Mouse (Mus musculus) heart, embryonic 14.5 days (tissue): ENCODE data around the gene Zfp597. TPM values are rescaled to one million over a fixed set of nuclear protein-coding genes. Genes with fewer than 3 reads are reported as not detected.
A peak's percentile ranks its signal among the peaks of the same experiment; 100 is the strongest.

Experiments
- ATAC-seq: fragments of 200-750 bp; cut with Nextera tagmentation; 2 replicates; pipeline ENCODE4 v1.8.0; 2017; ENCODE audit warnings: low read depth, moderate TSS enrichment; ENCODE audit not compliant: insufficient number of reproducible peaks, insufficient read depth, low FRiP score
- H3K27ac ChIP-seq, 2 experiments: fragments of 200-500 bp in 1 of 2; fragments of 300-500 bp in 1 of 2; sonication (generic) in 1 of 2; replicated peaks in 1 of 2; 2 replicates each; pipeline ENCODE4 v1.5.1; 2012 to 2014; ENCODE audit warnings: low read depth in 2 of 2, low read length in 2 of 2, control low read depth in 1 of 2, mild to moderate bottlenecking in 1 of 2, mixed read lengths in 1 of 2; ENCODE audit not compliant: control insufficient read depth in 1 of 2, insufficient read depth in 1 of 2
- H3K27me3 ChIP-seq: fragments of 300-500 bp; sonication (generic); 2 replicates; pipeline ENCODE4 v1.6.1; 2014; ENCODE audit warnings: mild to moderate bottlenecking, low read length, control low read depth; ENCODE audit not compliant: control insufficient read depth, insufficient read depth
- H3K36me3 ChIP-seq: fragments of 300-500 bp; sonication (generic); 2 replicates; pipeline ENCODE4 v1.6.1; 2014; ENCODE audit warnings: mild to moderate bottlenecking, control low read depth, low read length, mixed read lengths; ENCODE audit not compliant: control insufficient read depth, insufficient read depth
- H3K4me1 ChIP-seq, 2 experiments: fragments of 200-500 bp in 1 of 2; fragments of 300-500 bp in 1 of 2; sonication (generic) in 1 of 2; 2 replicates each; pipeline ENCODE4 v1.6.1; 2012 to 2014; ENCODE audit warnings: low read length in 2 of 2, control low read depth in 1 of 2, mixed read lengths in 1 of 2; ENCODE audit not compliant: control insufficient read depth in 2 of 2, insufficient read depth in 2 of 2
- H3K4me2 ChIP-seq: fragments of 300-500 bp; sonication (generic); 2 replicates; pipeline ENCODE4 v1.6.1; 2014; ENCODE audit warnings: mild to moderate bottlenecking, low read length
- H3K4me3 ChIP-seq, 2 experiments: fragments of 200-500 bp in 1 of 2; fragments of 300-500 bp in 1 of 2; sonication (generic) in 1 of 2; 2 replicates each; pipeline ENCODE4 v1.5.1; 2012 to 2014; ENCODE audit warnings: low read length in 2 of 2, mild to moderate bottlenecking in 2 of 2, control low read depth in 1 of 2, low read depth in 1 of 2, moderate library complexity in 1 of 2; ENCODE audit not compliant: control insufficient read depth in 1 of 2, insufficient read depth in 1 of 2
- H3K9ac ChIP-seq: fragments of 300-500 bp; sonication (generic); 2 replicates; pipeline ENCODE4 v1.6.1; 2014; ENCODE audit warnings: mild to moderate bottlenecking, low read length
- H3K9me3 ChIP-seq: fragments of 300-500 bp; sonication (generic); 2 replicates; pipeline ENCODE4 v1.6.1; 2016; ENCODE audit warnings: low read length, control low read depth; ENCODE audit not compliant: control insufficient read depth
- WGBS: fragments of 180-500 bp; shearing (Covaris S2); extraction: QIAGEN DNeasy Blood & Tissue Kit; methylation state at CpG from one replicate; pipeline ENCODE4 v1.1.7; 2014; 5-methylcytosine and 5-hydroxymethylcytosine counted together
- polyA plus RNA-seq: library from polyadenylated mRNA; unstranded; fragments of >200 nt; fragmentation: Nextera tagmentation; extraction: Ambion mirVana; gene quantifications from 2 replicates; pipeline ENCODE4 v1.2.1, GENCODE M21; 2014

Zfp597 gene
- 6.1 and 7.9 TPM in 2 replicates for polyA plus RNA-seq

- under 1% methylated on average over 80 of the region's 88 CpGs for WGBS
- H3K27ac ChIP-seq, result peak within 1 kb of the TSS; percentile 92 to 93
- ATAC-seq, result peak; percentile 99
Measured at GRCm38 (mm10) chr16:3884201-3885064, at the start of gene Zfp597, which contains the start of gene Gm20695. Zfp597 (minus strand) TSS chr16:3884561. Gm20695 (plus strand) TSS chr16:3884648.

DNA sequence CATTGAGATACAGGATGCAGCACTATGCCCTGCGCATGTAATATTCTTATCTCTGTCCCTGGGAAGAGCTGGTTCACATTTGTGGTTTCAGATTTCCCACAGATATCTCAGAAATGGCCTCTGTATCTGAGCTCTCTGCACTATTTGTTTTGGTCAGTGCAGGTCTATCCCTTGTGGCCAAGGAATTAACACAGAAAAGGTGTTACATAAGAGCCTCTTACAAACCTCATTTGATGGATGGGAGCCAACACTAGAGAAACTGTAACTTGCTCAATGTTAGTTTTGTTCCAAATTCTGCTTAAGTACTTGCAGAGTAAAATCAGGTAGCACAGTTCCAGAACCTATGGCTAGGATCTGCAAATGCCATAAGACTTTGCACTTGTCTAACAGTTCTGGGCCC is 49.7 kb upstream of the Zfp597 start:
- no peak for ATAC-seq
- H3K4me3 ChIP-seq, result no peak overlapping the region
- peaks cover 70% of the 10 kb centered on the region for H3K36me3 ChIP-seq
- no peaks in the 10 kb centered on the region for H3K27me3 ChIP-seq
- H3K27ac ChIP-seq, result no peak overlapping the region
- H3K4me2 ChIP-seq, result no peak overlapping the region
- H3K9ac ChIP-seq, result no peak overlapping the region
- WGBS, result 79% methylated on average over 1 of the region's 1 CpGs
- no peaks in the 10 kb centered on the region for H3K4me1 ChIP-seq
- H3K9me3 ChIP-seq, result no peaks in the 10 kb centered on the region

More at GRCm38 (mm10) chr16:3884201-3885064, at the start of gene Zfp597, which contains the start of gene Gm20695:
- H3K36me3 ChIP-seq, result peaks cover 18% of the 10 kb centered on the region; the same call in 1 of the 2 replicates
- peak within 1 kb of the TSS; percentile 78 for H3K4me2 ChIP-seq
- H3K4me3 ChIP-seq, result peak within 1 kb of the TSS; percentile 84 to 90
- H3K27me3 ChIP-seq, result no peaks in the 10 kb centered on the region
- H3K4me1 ChIP-seq, result peaks cover 3 to 11% of the 10 kb centered on the region in 2 experiments; a peak in 3 of 4 replicates
- no peaks in the 10 kb centered on the region for H3K9me3 ChIP-seq
- H3K9ac ChIP-seq, result peak within 1 kb of the TSS; percentile 92

- H3K4me2 ChIP-seq, result no peak overlapping the region
- WGBS, result 88% methylated on average over 6 of the region's 6 CpGs
- H3K36me3 ChIP-seq, result peaks cover 70% of the 10 kb centered on the region
- ATAC-seq, result no peak
- no peaks in the 10 kb centered on the region for H3K4me1 ChIP-seq
- H3K9me3 ChIP-seq, result no peaks in the 10 kb centered on the region
- H3K27me3 ChIP-seq, result no peaks in the 10 kb centered on the region
- no peak overlapping the region for H3K27ac ChIP-seq
- H3K4me3 ChIP-seq, result no peak overlapping the region
- H3K9ac ChIP-seq, result no peak overlapping the region
Measured at GRCm38 (mm10) chr16:3933536-3933935, 49.2 kb upstream of the Zfp597 start.

GRCm38 (mm10) chr16:3929151-3929550 is 44.8 kb upstream of the Zfp597 start:
- ATAC-seq, result no peak
- peaks cover 64% of the 10 kb centered on the region for H3K36me3 ChIP-seq
- no peak overlapping the region for H3K27ac ChIP-seq
- WGBS, result 70% methylated on average over 7 of the region's 7 CpGs
- no peak overlapping the region for H3K9ac ChIP-seq
- H3K4me1 ChIP-seq, result no peaks in the 10 kb centered on the region
- H3K9me3 ChIP-seq, result no peaks in the 10 kb centered on the region
- no peaks in the 10 kb centered on the region for H3K27me3 ChIP-seq
- H3K4me3 ChIP-seq, result no peak overlapping the region
- H3K4me2 ChIP-seq, result no peak overlapping the region

DNA sequence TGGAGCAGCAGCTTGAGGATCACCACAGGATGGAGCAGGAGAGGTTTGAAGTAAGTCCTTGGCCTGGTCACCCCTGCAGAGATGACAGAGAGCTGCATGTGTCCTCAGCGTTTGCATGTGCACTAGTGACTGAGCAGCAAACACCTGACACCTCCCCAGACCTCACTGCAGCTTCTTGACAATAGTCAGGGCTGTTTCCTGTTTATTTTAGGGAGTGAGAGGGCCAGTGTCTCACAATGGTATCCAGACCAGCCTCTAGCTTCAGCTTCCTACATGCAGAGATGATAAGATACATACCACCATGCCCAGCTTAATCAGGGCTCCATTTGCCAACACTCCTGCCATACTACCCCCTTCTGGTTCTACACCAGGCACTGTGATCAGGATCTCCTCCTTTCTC is 44.2 kb upstream of the Zfp597 start:
- Histone ChIP-seq H3K4me2 (no peak overlapping the region), H3K36me3 (peaks cover 64% of the 10 kb centered on the region), H3K9me3 (no peaks in the 10 kb centered on the region), H3K27ac (no peak overlapping the region), H3K4me3 (no peak overlapping the region), H3K4me1 (no peaks in the 10 kb centered on the region), H3K27me3 (no peaks in the 10 kb centered on the region), H3K9ac (no peak overlapping the region)
- ATAC-seq, result no peak
- 50% methylated on average over 1 of the region's 1 CpGs for WGBS

DNA sequence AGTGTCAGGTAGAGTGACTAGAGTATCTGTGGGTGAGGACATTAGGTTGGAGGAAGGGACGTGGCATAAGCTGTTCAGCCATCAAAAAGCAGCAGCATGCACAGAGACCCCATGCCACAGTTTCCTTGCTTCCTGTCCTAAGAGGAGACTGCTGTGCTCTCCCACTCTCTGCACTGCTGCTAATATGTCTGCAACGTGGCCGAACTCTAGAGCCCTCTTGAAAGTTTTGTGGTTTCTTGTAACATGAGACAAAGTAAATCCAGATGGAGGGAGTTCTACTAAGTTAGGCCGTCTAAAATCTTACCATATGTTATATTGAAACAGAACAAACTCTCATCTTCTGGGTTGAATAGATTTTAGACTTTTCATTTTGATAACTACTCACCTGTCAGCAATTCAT is 39.6 kb upstream of the Zfp597 start:
- Histone ChIP-seq H3K27me3 (no peaks in the 10 kb centered on the region), H3K4me3 (no peak overlapping the region), H3K36me3 (peaks cover 69% of the 10 kb centered on the region), H3K4me2 (no peak overlapping the region), H3K9me3 (no peaks in the 10 kb centered on the region), H3K4me1 (no peaks in the 10 kb centered on the region), H3K27ac (no peak overlapping the region), H3K9ac (no peak overlapping the region)
- ATAC-seq, result no peak
- 82% methylated on average over 4 of the region's 4 CpGs for WGBS

DNA sequence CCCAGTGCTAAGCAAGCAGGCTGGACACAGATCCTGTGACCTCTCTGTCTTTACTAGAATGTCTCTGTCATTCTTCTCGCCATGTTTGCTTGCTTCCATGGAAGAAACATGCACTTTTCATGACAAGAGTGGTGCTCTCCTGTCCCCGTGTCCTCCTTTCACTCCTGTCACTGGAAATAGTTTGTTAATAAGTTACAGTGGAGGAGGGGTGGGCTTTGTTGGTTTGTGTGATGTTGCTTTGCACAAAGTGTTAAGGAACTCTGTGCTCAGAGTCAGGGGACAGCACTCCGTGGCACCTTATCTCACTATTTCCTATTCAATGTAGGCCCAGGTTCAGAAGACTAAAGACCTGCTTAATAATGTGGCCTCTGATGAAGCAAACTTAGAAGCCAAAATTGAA is 39.2 kb upstream of the Zfp597 start:
- Histone ChIP-seq H3K36me3 (peaks cover 66% of the 10 kb centered on the region), H3K9ac (no peak overlapping the region), H3K4me3 (no peak overlapping the region), H3K27ac (no peak overlapping the region), H3K27me3 (no peaks in the 10 kb centered on the region), H3K4me1 (no peaks in the 10 kb centered on the region), H3K4me2 (no peak overlapping the region), H3K9me3 (no peaks in the 10 kb centered on the region)
- 87% methylated on average over 3 of the region's 3 CpGs for WGBS
- no peak for ATAC-seq
